Mouse (Mus musculus) MEL (cell line): ENCODE measurements around the gene Prkaa1.
"Not testable (repeated sequence)": the region's sequence is repeated elsewhere in the genome, so short reads cannot be mapped to it uniquely, and the experiment has no call there.

Source experiments
- CTCF ChIP-seq, 3 experiments: IDR thresholded peaks in 2 of 3; conservative IDR thresholded peaks in 1 of 3; 2 replicates each; pipeline ENCODE4 v1.5.1; 2011 to 2012; ENCODE audit warnings: low read length in 3 of 3, low read depth in 2 of 3, mild to moderate bottlenecking in 2 of 3, improper control_type of control experiment in 1 of 3, inconsistent platforms in 1 of 3, mixed read lengths in 1 of 3, moderate library complexity in 1 of 3; ENCODE audit not compliant: control insufficient read depth in 1 of 3, insufficient read depth in 1 of 3, poor library complexity in 1 of 3, severe bottlenecking in 1 of 3
- E2F4 ChIP-seq: IDR thresholded peaks from 2 replicates; pipeline ENCODE4 v1.6.1; 2011; ENCODE audit warnings: low read depth, low read length, improper control_type of control experiment, borderline replicate concordance
- JUND ChIP-seq: IDR thresholded peaks from 2 replicates; pipeline ENCODE4 v1.6.1; 2011; ENCODE audit warnings: low read depth, mild to moderate bottlenecking, improper control_type of control experiment, low read length
- POLR2A ChIP-seq, 2 experiments: IDR thresholded peaks; 2 replicates each; pipeline ENCODE4 v1.6.1; 2011 to 2012; ENCODE audit warnings: low read length in 2 of 2, mild to moderate bottlenecking in 2 of 2, control low read depth in 1 of 2, improper control_type of control experiment in 1 of 2, low read depth in 1 of 2, moderate library complexity in 1 of 2; ENCODE audit not compliant: control insufficient read depth in 1 of 2, insufficient read depth in 1 of 2, poor library complexity in 1 of 2

GRCm38 (mm10) chr15:5230746-5231145 lies 87.1 kb downstream of the Prkaa1 start:
- TF ChIP-seq JUND; CTCF (IDR thresholded peaks at IDR 0.05 in 2 of 3, conservative IDR thresholded peaks at IDR 0.05 in 1 of 3; ENCODE audit: control insufficient read depth in 1 of 3, insufficient read depth in 1 of 3, low read depth in 2 of 3, low read length in 3 of 3, poor library complexity in 1 of 3, severe bottlenecking in 1 of 3); POLR2A (IDR thresholded peaks at IDR 0.05; ENCODE audit: control insufficient read depth in 1 of 2, insufficient read depth in 1 of 2, low read depth in 1 of 2, low read length in 2 of 2, poor library complexity in 1 of 2); E2F4: not testable (repeated sequence)
